Mouse (Mus musculus) cerebellum, adult 9-10 months (tissue): ENCODE results near the gene Arhgef28.
"Not testable (repeated sequence)": the region's sequence is repeated elsewhere in the genome, so short reads cannot be mapped to it uniquely, and the experiment has no call there.

Source experiments
- DNase-seq: peaks from one replicate; pipeline ENCODE4 v3.0.0; 2022

Arhgef28 gene

DNA sequence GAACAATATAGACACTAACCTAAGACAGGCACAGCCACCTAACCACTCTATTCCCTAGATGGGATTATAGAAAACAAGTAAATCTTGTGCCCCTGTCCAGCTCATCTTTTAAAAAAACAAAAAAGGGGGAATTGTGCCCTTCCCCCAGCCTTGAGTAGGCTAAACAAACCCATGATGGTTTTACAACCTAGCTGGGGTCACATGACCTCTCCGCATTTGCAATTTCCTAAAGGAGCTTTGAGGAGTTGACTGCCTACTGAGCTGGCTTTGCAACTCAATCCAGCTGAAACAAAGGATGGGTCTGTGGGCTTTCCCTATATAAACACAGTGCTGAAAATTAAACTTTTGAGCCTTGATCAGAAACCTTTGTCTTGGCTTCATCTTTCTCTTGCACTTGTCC, 146.1 kb downstream of the Arhgef28 start:
- DNase-seq = not testable (repeated sequence)

DNA sequence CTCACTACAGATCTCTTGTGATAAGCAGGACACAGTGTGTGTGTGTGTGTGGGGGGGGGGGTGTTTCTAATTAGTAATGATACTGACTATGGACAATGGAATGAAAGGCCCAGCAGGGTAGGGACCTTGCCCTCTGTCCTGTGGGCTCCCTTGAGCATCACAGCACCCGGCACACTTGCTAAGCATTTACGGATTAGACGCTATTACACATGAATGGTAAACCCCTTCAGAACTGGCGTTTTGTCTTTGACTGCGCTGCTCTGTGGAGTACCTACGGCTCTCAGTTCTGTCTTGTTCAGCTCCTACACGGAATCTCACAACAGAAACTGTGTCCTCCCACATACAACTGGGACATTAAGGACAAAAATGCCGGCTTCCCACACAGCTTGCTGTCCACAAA, 151.0 kb downstream of the Arhgef28 start:
- no peak for DNase-seq

DNA sequence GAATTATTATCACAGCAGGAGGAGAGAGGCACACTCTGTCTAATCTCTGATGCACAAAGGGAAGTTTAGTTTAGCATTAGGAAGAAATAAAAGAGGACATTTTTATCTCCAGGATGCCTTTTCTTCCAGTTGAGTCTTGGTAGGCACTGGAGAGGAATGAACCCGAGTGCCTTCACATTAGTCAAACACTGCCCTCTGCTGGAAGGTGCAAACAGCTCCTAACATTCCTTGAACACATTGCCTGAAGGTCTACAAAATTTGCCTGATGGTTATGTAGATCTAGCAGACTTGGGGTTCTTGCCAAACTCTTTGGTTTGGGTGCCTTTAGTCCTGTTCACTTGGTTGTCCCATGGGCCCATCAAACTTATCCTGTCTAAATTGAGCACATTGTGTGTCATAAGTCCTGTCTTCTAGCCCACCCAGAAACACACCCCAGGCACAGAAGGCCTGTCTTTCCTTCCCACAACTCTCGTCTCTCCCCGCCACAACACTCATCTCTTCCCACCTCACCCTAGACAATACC, 165.6 kb downstream of the Arhgef28 start:
- DNase-seq = no peak

DNA sequence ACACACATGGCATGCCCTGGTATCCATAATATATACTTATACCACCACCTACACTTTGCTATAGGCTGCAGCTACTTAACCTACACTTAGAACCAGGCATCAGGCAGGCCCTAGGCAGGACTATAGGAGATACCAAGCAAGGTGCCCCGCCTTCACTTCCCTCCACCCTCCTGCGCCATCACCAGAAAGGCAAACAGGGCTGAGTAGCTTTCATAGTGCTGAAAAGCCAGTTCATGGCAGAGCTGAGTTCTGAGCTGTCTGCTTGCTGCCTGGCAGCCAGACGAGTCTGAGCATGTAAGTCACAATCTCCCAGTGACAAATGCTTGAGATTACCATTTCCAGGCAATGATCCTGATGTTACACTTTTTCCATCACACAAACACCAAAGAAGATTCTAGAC, 167.5 kb downstream of the Arhgef28 start:
- no peak for DNase-seq

DNA sequence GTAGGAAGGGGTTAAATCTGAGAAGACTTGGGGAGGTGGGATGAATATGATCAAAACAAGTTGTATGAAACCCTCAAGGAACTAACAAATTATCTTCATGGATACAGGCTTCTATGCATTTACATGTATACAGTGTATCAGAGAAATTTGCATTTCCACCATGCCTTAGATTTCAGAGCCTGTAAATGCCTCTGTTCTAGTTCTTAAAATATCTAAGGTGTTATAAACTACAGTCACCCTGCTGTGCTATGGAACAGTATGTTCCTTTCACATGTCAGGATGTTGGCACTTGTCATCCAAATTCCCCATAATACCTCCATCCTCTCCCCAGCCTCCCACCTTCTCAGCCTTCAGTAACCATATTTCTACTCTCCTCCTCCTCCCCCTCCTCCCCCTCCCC, 168.5 kb downstream of the Arhgef28 start:
- no peak for DNase-seq

DNA sequence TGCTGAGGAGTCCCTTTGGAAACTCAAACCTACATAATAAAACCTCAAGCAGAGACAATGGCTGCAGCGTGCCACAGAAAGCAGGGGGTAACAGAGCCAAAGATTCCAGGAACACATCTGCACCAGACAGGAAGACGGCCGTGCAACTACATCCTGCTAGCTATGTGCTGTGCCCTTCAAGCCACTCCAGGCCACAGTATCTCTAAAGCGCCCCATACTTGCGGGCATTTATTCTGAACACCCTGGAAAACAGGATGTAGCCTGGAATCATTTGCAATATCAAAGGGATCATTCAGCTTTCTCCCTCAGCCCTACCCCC, 174.6 kb downstream of the Arhgef28 start:
- DNase-seq = no peak

DNA sequence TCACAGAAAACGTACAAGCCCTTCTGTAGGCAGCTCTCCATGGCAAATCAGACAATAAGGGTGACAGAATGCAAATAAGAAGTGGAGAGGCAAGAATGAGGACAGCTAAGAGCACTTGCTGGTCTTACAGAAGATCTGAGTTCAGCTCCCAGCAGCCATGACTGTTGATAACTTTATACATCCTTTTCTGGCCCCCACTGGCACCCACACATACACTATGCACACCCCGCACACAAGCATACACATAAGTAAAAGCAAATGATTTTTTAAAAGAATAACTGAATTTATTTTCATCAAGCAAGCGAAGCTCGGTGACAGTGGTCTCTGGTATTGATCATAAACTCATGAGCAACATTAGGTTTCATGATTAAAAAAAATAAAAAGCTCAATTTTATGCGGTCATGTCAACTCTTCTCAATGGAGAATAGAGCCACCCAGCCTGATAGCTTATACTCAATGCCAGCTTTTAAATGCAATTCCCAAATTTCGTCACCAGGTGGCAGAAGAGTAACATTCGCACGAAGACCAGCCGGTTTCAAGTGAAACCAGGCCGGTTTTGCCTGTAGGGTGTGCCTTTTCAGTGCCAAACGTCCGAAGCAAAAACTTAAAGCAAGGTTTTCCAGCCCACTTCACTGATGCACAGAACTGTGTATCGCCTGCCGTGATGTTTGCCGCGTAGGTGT, 175.1 kb downstream of the Arhgef28 start:
- DNase-seq = peak; percentile 71

DNA sequence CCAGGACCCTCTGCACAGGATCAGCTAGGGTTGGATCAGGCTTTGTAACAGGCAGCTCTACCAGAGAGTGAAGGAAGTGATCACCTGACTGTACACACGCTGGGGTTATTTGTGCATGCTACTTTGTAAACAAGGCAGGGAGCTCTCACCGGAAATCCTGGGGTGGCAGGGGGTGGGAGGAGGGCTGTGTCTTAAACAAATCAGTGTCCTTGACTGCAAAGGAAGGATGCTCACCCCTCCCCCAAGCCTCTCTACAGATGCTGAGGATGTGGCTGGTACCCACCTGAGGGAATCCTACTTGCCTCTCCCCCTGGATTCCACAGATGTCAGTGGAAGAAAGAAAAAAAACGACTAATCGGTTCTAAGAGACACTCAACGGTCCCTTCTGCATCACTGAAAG, 176.2 kb downstream of the Arhgef28 start:
- no peak for DNase-seq

DNA sequence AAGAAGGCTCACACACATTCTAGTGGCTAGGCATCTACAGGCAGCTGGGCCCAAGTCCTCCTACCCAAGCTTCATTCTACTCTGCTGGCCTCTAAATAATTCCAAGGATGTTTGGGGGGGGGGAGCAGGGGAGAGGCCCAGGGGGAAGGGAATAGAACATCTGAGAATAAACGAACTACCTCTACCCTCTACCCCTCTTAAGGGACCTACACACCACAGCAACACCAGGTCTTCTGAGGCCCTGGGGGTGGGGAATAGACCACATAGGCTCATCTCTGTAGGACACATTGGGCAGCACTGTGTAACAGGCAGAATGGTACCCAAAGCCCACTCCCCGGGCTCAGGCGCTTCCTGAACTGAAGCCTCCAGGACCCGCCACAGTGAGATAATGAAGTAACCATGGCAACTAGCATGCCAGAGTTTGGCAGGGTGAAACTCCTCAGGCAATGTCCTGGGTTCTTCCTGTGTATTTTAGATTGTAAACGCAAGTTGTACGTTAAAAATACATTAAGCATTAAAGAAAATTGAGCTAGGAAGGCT, 177.5 kb downstream of the Arhgef28 start:
- DNase-seq = no peak

DNA sequence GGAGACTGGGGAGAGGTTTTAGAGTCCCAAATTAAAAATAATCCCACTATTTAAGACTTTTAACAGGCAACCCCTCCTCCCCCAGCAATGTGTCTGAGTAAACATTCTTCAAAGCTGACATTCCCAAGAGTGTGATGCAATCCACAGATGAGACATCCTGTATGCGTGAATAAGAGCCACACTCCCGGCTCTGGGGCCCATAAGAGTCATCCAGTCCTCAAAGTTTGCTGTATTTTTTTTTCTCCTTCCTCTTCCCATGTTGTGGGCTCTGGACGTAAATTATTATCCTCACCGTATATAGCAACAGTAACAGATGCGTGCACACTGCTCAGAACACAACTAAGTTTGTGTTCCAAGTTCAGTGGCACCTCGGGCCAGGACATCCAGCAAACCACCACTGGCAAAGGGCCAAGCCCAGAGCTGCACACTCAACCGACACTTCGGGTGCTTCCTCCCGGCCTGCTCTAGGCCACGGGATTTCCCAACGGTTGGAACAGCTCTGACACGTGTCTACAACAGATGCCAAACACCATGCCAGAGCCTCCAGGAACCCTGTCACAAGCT, 178.5 kb downstream of the Arhgef28 start:
- no peak for DNase-seq

DNA sequence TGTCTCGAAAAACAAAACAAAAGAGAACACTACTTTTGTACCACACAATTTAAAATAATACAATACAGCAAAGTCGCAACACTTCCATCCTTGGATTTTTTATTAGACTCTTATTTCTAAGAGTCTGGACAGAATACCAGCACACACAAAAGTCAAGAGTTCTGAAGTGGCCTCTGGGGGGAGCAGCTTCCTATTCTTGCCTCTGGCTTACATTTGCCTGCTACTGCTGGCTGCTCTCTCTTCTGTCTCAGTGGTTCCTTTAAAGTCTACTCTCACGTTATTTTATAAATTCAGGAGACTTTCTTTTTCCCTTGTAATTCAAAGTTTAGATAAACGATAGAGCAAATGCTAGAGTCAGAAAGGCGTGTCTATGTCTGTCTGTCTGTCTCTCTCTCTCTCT, 179.1 kb downstream of the Arhgef28 start:
- DNase-seq = no peak

DNA sequence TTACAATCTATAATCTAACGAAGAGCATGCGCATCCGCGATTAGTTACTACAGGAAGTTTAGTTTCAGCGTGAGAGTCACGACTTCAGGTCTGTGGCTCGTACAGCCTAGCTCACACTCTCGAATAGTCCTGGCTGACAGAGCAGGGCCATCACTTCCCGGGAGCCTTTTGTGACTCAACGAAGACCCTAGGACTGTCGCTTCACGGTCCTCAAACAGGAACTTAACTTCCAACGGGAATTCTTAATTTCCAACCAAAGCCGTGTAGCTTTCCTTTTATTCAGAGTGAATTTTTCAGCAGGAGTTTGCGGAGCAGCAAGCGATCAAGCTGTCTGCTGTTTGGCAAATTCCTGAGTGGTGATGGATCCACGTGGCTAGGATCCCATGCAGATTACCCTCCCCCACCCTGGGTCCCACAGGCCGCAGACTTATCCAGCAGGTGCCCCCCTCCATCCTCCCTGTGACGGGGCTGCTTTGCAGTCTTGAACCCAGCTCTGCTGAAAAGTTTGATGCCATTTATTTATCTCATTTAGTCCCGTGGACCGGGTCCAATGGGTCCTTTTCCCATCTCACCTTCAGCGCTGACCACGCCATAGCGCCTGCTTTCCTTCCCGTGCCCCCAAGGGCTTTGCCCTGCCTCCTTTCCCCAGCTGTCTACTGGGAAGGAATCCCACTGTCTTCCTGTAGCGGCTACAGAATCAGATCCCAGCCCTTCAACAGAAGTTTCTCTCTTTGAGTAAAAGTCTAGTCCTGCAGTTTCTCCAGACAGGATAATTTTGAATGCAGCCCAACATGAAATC, 180.3 kb downstream of the Arhgef28 start:
- no peak for DNase-seq

DNA sequence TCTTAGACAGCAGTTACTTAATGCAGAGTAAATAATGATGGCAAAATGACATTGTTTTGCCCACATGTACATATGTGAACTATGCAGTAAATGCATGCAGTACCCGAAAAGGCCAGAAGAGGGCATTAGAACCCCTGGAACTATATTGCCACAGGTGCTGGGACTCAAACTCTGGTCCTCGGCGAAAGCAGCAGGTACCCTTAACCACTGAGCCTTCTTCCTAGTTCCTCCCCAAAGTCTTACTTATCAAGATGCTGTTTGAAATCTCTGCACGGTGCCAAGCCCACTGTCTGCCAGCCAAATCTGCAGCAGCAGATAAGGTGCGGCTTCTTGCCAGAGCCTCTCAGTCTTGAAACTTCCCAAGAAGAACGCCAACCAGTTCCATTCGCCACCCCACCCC, 181.1 kb downstream of the Arhgef28 start:
- DNase-seq = no peak

DNA sequence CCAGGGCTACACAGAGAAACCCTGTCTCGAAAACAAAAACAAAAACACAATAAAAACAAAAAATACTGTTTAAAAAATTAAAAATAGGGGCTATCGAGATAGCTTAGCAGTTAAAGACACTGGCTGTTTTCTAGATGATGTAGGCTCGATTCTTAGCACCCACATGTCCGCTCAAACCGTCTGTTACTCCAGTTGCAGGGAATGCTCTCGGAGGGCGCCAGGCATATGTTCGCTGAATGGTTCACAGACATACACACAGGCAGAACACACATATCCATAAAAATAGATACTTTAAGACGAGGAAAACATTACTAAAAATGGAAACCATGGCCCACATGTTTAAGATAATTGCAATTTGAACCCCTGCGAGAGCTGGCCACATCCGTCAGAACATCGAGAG, 181.6 kb downstream of the Arhgef28 start:
- DNase-seq = no peak

DNA sequence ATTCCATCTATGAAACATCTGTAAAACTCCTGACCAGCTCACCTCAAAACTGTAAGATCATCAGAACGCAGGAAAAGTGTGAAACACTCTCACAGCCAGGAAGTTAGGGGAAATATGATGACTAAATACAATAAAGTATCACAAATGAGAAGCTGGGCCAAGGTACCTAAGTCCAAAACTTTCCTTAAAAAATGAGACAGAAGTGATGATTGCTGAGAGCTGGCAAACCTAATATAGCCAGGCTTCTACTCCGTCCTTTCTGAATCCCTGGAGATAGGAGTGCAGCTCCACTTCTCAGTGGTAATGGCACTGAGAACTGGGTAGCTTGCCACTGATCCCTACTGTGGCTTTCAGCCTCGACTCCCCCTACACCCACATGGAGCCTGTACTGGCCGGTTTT, 184.3 kb downstream of the Arhgef28 start:
- no peak for DNase-seq

DNA sequence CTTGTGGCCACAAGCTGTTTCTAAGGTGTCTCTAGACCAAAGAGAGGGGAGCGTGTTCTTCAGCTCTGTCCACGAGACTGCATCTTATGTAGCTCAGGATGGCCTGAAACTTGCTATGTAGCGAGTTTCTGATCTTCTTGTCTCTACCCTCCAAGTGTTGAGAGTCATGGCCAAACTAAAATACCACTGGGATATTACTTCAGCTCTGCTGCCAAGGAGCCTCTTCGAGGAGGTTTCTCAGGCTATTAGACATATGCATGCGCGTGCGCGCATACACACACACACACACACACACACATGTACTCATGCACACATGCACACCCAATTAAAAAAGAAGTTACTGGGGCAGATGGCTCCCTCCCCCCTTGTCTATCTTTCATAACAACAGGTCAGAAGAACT, 187.4 kb downstream of the Arhgef28 start:
- not testable (repeated sequence) for DNase-seq

DNA sequence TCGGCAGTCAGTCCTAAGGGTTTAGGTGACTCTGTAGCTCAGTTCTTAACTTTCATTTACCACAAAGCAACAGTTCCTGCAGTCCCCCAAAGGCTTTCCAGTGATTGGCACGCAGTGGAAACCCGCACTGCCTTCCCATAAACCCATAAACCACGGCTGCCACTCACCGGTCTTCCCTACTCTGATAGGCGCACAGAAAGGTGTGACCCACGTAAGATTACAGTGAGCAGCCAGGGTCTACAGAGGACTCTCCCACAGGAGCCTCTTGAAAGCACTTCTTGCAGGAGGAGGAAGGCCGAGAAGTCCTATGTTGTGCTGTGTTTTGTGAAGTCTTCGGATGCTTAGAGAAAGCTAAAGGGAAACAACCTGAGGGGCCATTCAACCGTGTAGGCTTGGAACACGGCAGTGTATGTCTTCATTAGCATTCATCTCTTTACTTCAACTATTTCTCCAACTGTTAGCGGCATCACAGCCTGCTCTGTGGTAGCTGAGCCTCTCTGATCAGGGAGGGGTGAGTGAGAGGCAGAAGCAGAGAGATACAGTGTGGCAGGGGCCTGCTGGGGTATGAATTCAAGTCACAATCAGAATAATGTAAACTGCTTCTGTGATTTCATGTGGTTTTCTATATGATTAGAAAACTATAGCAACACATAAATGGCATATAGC, 189.2 kb downstream of the Arhgef28 start:
- DNase-seq = no peak

DNA sequence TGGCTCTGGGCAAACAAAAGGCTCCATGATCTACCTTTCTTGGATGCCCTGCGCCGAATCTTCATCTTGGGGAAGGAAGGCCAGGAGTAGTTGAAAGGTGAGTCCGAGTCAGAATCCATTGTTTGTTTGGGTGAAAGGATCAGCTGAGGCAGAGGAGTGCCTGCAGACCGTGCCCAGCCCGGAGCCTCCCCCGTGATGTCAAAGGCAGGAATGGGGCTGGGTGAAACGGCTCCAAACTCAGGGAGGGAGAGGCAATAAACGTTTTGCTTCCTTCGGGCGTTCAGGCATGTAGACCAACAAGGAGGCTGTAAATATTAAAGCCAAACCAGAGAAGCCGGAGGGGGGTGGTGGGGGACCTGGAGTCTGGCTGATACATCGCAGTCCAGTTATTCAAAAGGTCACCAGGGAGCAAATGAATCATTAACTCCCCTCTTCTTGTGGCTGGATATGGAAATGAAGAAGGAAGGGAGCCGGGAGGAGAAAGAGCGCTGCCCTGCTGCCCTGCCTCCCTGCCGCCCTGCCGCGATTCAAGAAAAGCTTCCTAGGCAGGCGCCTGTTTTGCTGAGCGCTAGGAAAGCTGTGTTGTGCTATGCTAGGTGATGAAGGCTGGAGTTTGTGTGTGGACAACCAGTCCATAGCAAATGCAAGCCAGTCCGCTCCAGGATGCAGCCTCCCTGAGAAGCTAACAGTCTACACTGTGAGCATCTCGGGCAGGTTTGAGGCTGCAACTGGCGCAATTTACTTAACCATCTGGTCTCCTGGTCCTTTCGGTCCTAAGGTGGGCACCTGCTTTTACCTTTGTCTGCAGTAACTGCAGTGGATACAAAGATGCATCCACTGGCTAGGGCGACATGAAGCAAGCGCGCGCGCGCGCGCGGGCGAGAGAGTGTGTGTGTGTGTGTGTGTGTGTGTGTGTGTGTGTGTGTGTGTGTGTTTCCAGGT, 190.0 kb downstream of the Arhgef28 start:
- no peak for DNase-seq

DNA sequence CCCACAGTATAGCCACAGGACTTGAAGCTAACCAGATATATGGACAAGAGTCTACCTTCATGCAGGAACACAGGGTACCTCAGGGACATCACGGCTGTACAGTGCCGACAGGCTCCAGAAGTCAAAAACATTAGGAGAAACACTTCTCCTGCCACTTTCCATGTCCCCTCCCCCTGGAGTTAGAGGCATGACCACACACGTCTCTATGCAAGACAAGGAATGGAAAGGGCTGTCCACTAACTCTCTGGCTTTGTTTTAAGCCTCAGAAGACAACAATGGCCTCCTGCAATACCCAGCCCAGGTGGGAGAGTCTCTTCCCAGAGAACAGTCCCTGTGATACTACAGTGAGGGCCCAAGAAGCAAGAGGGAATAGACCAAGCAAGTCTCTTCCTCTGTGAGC, 191.3 kb downstream of the Arhgef28 start:
- DNase-seq = no peak

DNA sequence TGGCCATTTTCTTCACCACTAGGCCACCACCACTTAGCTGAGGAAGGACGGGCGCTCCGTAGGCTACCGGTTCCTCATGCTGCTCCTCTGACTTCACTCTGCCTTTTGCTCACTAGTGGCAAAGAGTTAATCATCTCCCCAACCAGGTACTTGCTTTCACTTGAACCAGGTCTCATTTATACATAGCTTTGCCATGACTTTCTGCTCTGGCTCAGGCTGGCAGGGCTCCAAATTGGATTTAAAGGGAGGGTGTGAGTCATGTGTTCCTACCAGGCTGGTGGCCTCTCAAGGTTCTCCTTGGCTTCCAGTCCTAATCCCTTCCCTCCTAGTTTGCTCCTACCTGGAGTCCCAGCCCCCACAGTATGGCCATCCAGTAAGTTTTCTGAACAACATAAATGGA, 192.5 kb downstream of the Arhgef28 start:
- DNase-seq = no peak

DNA sequence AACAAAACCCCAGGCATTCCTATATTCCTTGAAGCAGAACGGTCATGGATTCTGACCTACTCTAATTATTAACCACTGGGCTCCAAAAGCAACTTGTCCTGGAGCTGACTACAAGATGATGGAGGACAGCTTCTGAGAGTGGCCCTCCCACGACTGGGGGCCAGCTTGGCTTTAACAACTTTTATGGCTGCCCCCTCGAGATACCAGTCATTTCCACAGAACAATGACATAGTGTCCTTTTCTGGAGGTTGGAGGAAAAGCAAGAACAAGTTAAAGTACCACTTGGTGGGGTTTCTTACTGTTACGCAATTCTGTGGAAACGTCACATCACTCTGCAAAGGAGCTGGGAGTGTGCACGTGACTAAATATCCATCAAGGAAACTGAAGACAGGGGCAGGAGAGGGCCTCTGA, 194.3 kb downstream of the Arhgef28 start:
- no peak for DNase-seq

DNA sequence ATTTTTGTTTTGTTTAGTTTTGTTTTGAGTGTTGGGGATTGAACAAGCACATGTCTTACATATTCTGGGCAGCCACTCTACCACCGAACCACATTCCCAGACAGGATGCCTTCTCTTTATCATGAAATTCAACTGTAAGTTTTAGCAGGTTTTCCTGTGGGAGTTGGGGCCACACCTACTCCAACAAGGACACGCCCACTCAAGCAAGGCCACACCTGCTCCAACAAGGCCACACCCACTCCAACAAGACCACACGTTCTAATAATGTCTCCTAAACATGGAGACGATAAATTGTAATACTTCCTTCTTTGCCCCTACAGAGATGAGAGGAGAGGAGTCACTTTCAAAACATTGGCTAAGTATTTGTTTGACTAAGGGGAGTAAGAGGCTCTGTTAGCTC, 197.2 kb downstream of the Arhgef28 start:
- no peak for DNase-seq
